Mouse (Mus musculus) liver, embryonic 14.5 days (tissue): ENCODE measurements around the gene Mecp2. TPM values are rescaled to one million over a fixed set of nuclear protein-coding genes. Genes with fewer than 3 reads are reported as not detected.

Experiments
- ATAC-seq: fragments of 200-750 bp; cut with Nextera tagmentation; 2 replicates; pipeline ENCODE4 v1.8.0; 2017; ENCODE audit warnings: moderate number of reproducible peaks, mild to moderate bottlenecking, moderate library complexity; ENCODE audit not compliant: insufficient read depth
- DNase-seq, 3 experiments: peaks; one replicate each; pipeline ENCODE4 v3.0.0-alpha.2; 2012 to 2013; ENCODE audit warnings: low read depth in 3 of 3, low spot score in 3 of 3
- H3K27ac ChIP-seq: fragments of 300-500 bp; sonication (generic); 2 replicates; pipeline ENCODE4 v1.5.1; 2014; ENCODE audit warnings: moderate library complexity, mild to moderate bottlenecking, control low read depth, inconsistent platforms
- H3K27me3 ChIP-seq: fragments of 300-500 bp; sonication (generic); 2 replicates; pipeline ENCODE4 v1.6.1; 2014; ENCODE audit warnings: mild to moderate bottlenecking, low read length, moderate library complexity; ENCODE audit not compliant: control insufficient read depth, insufficient read depth
- H3K36me3 ChIP-seq: fragments of 300-500 bp; sonication (generic); replicated peaks from 2 replicates; pipeline ENCODE4 v1.6.1; 2014; ENCODE audit warnings: low read depth; ENCODE audit not compliant: control insufficient read depth, insufficient read depth
- H3K4me1 ChIP-seq, 2 experiments: fragments of 200-500 bp in 1 of 2; fragments of 300-500 bp in 1 of 2; sonication (generic) in 1 of 2; replicated peaks; 2 replicates each; pipeline ENCODE4 v1.6.1; 2012 to 2014; ENCODE audit warnings: antibody characterized with exemption in 1 of 2, inconsistent platforms in 1 of 2, low read length in 1 of 2; ENCODE audit not compliant: control insufficient read depth in 2 of 2, insufficient read depth in 2 of 2
- H3K4me2 ChIP-seq: fragments of 300-500 bp; sonication (generic); 2 replicates; pipeline ENCODE4 v1.6.1; 2014; ENCODE audit warnings: low read depth, mild to moderate bottlenecking, control low read depth, moderate library complexity
- H3K4me3 ChIP-seq, 2 experiments: fragments of 200-500 bp in 1 of 2; fragments of 300-500 bp in 1 of 2; sonication (generic) in 1 of 2; 2 replicates each; pipeline ENCODE4 v1.5.1; 2012 to 2014; ENCODE audit warnings: low read depth in 2 of 2, low read length in 2 of 2, mild to moderate bottlenecking in 2 of 2, control low read depth in 1 of 2, inconsistent platforms in 1 of 2, moderate library complexity in 1 of 2; ENCODE audit not compliant: insufficient read depth in 1 of 2
- H3K9ac ChIP-seq: fragments of 300-500 bp; sonication (generic); replicated peaks from 2 replicates; pipeline ENCODE4 v1.6.1; 2014; ENCODE audit warnings: mild to moderate bottlenecking, control low read depth, moderate library complexity
- H3K9me3 ChIP-seq: fragments of 300-500 bp; sonication (generic); 2 replicates; pipeline ENCODE4 v1.6.1; 2016; ENCODE audit warnings: low read length, mixed read lengths; ENCODE audit not compliant: control insufficient read depth
- CTCF ChIP-seq: IDR thresholded peaks from 2 replicates; pipeline ENCODE4 v1.5.1; 2016; ENCODE audit warnings: antibody characterized with exemption, low read depth, control low read depth
- EP300 ChIP-seq: IDR thresholded peaks from 2 replicates; pipeline ENCODE4 v1.6.1; 2016; ENCODE audit warnings: antibody characterized with exemption, low read depth
- WGBS: fragments of 180-500 bp; shearing (Covaris S2); extraction: QIAGEN DNeasy Blood & Tissue Kit; methylation state at CpG from one replicate; pipeline ENCODE4 v1.1.7; 2014; ENCODE audit not compliant: insufficient replicate concordance; 5-methylcytosine and 5-hydroxymethylcytosine counted together
- microRNA counts: library from miRNA; unstranded; fragments of <30 nt; microRNA quantifications from one replicate; lab custom pipeline; 2016
- microRNA-seq: library from miRNA; unstranded; fragments of <30 nt; microRNA quantifications from one replicate; pipeline ENCODE4, GENCODE M21; 2016
- polyA plus RNA-seq, 2 experiments: library from polyadenylated mRNA; depleted of rRNA in 1 of 2; stranded (reverse) in 1 of 2; unstranded in 1 of 2; fragments of >200 nt; fragmentation: Nextera tagmentation in 1 of 2; extraction: Ambion mirVana in 1 of 2; gene quantifications; 2 replicates each; pipeline versions ENCODE4 v1.2.1 to v1.2.3; 2012 to 2014

Gene Mecp2
- polyA plus RNA-seq, 2 experiments = 3.2 to 4.4 TPM

DNA sequence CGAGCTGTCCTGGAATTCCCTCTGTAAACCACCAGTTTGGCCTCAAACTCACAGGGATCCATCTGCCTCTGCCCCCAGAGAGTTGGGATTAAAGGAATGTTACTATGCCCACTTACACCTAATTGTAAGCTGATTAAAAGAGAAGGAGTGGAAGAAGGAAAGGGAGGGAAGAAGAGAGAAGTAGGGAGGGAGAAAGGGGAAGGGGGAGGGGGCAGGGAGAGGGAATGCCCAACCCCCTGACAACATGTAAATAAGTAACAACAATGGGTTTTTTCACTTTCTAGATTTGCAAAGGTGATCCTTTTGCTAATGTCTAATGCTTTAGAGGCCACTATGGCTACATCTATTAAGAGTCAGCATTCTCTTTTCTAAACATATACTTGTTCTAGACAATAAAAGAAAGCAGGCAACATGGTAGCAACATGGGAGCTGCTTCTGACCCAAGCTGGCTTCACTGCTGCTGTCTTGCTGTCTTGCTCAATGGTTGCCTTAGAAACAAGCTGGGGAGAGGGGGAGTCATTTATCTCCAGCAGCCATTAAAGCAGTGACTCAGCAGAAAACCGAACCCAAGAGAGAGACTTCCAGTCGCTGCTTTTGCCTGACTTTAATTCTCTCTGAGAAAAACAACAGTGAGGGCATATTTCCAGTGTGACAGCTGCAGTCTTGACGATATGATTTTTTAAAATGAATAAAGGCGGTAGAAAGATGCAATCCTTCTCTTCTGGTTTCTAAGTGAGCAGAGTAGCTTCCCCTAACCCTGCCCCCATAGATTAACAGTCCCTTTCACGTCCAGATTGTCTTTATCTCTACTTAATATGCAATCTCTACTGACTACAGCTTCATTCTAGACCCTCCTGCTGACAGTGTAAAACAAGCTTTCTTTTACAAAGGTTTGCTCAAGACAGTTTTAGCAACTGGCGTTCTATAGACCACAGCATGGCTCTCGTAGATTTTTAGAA lies 136.0 kb downstream of the Mecp2 start:
- TF ChIP-seq CTCF (no peak), EP300 (peak; percentile 71)
- ATAC-seq = peak; percentile 93
- Histone ChIP-seq H3K4me3 (no peak overlapping the region), H3K9ac (peak overlapping the region; percentile 51), H3K9me3 (no peaks in the 10 kb centered on the region), H3K4me1 (peaks cover 16 to 28% of the 10 kb centered on the region in 2 experiments), H3K36me3 (no peaks in the 10 kb centered on the region), H3K27me3 (no peaks in the 10 kb centered on the region), H3K4me2 (peak overlapping the region; percentile 62), H3K27ac (peak overlapping the region; percentile 91)
- WGBS = 11% methylated on average over 8 of the region's 8 CpGs
- peak; percentile 82 to 87 (median 83) for DNase-seq

- DNase-seq = no peak
- ATAC-seq = no peak
- no peaks in the 10 kb centered on the region for H3K27me3 ChIP-seq
- H3K36me3 ChIP-seq = no peaks in the 10 kb centered on the region
- H3K27ac ChIP-seq = no peak overlapping the region
- H3K4me2 ChIP-seq = no peak overlapping the region
- H3K9ac ChIP-seq = no peak overlapping the region
- 47% methylated on average over 1 of the region's 1 CpGs for WGBS
- no peaks in the 10 kb centered on the region for H3K9me3 ChIP-seq
- no peaks in the 10 kb centered on the region for H3K4me1 ChIP-seq
- no peak overlapping the region for H3K4me3 ChIP-seq
- TF ChIP-seq EP300 = no peak
- TF ChIP-seq CTCF = no peak
Measured at GRCm38 (mm10) chrX:73977783-73978182, 157.4 kb downstream of the Mecp2 start.

MicroRNA genes within 50 kb of the gene (microRNA counts, 519-probe panel; counts per million panel counts)
- microRNA mmu-miR-718 (lab: Ali Mortazavi, UCI) = 69.9 counts per million

Small RNA genes within 50 kb of the gene (microRNA-seq; reads per million reads assigned to microRNA genes)
- 4.6 reads per million, percentile 4 among the genes with 10 or more reads in this experiment for gene Mir5132
- 1.7 reads per million for gene Mir718

Other genes starting within 250 kb of the Mecp2 start
- 0.01 TPM in 1 of 2 replicates, not detected in the other for gene Avpr2, start 243.3 kb downstream of the Mecp2 start, polyA plus RNA-seq (2012; rRNA removed)
- not detected in 2 replicates for gene Avpr2, start 243.3 kb downstream of the Mecp2 start, polyA plus RNA-seq (2014; fragmentation: Nextera tagmentation; extraction: Ambion mirVana)
- 0.18 and 0.47 TPM in 2 replicates for gene L1cam, start 239.3 kb downstream of the Mecp2 start, polyA plus RNA-seq (2012; rRNA removed)
- gene L1cam, start 239.3 kb downstream of the Mecp2 start, polyA plus RNA-seq (2014; fragmentation: Nextera tagmentation; extraction: Ambion mirVana) = 0.16 and 0.20 TPM in 2 replicates
- gene Arhgap4, start 213.5 kb downstream of the Mecp2 start, polyA plus RNA-seq (2012; rRNA removed) = 7.2 and 7.8 TPM in 2 replicates
- gene Arhgap4, start 213.5 kb downstream of the Mecp2 start, polyA plus RNA-seq (2014; fragmentation: Nextera tagmentation; extraction: Ambion mirVana) = 3.5 and 4.9 TPM in 2 replicates
- gene Naa10, start 213.4 kb downstream of the Mecp2 start, polyA plus RNA-seq (2012; rRNA removed) = 64.1 and 73.0 TPM in 2 replicates
- 81.1 and 81.3 TPM in 2 replicates for gene Naa10, start 213.4 kb downstream of the Mecp2 start, polyA plus RNA-seq (2014; fragmentation: Nextera tagmentation; extraction: Ambion mirVana)
- 7.3 and 10.4 TPM in 2 replicates for gene Renbp, start 204.5 kb downstream of the Mecp2 start, polyA plus RNA-seq (2012; rRNA removed)
- 13.7 and 14.8 TPM in 2 replicates for gene Renbp, start 204.5 kb downstream of the Mecp2 start, polyA plus RNA-seq (2014; fragmentation: Nextera tagmentation; extraction: Ambion mirVana)
- gene Hcfc1, start 169.0 kb downstream of the Mecp2 start, polyA plus RNA-seq (2012; rRNA removed) = 28.9 and 33.2 TPM in 2 replicates
- 35.1 and 42.8 TPM in 2 replicates for gene Hcfc1, start 169.0 kb downstream of the Mecp2 start, polyA plus RNA-seq (2014; fragmentation: Nextera tagmentation; extraction: Ambion mirVana)
- gene Irak1, start 111.4 kb downstream of the Mecp2 start, polyA plus RNA-seq (2012; rRNA removed) = 19.9 and 20.2 TPM in 2 replicates
- gene Irak1, start 111.4 kb downstream of the Mecp2 start, polyA plus RNA-seq (2014; fragmentation: Nextera tagmentation; extraction: Ambion mirVana) = 15.5 and 17.0 TPM in 2 replicates
- not detected in 2 replicates for gene Opn1mw, start 7.9 kb downstream of the Mecp2 start, polyA plus RNA-seq (2012; rRNA removed)
- not detected in 2 replicates for gene Opn1mw, start 7.9 kb downstream of the Mecp2 start, polyA plus RNA-seq (2014; fragmentation: Nextera tagmentation; extraction: Ambion mirVana)
- not detected in 2 replicates for gene Tex28, start 32.5 kb upstream of the Mecp2 start, polyA plus RNA-seq (2012; rRNA removed)
- not detected in 2 replicates for gene Tex28, start 32.5 kb upstream of the Mecp2 start, polyA plus RNA-seq (2014; fragmentation: Nextera tagmentation; extraction: Ambion mirVana)
- not detected in 2 replicates for gene Tktl1, start 41.9 kb upstream of the Mecp2 start, polyA plus RNA-seq (2012; rRNA removed)
- not detected in 2 replicates for gene Tktl1, start 41.9 kb upstream of the Mecp2 start, polyA plus RNA-seq (2014; fragmentation: Nextera tagmentation; extraction: Ambion mirVana)
- gene Flna, start 114.5 kb upstream of the Mecp2 start, polyA plus RNA-seq (2012; rRNA removed) = 56.3 and 69.6 TPM in 2 replicates
- 36.6 and 39.2 TPM in 2 replicates for gene Flna, start 114.5 kb upstream of the Mecp2 start, polyA plus RNA-seq (2014; fragmentation: Nextera tagmentation; extraction: Ambion mirVana)
- gene Emd, start 119.3 kb upstream of the Mecp2 start, polyA plus RNA-seq (2012; rRNA removed) = 27.3 and 43.6 TPM in 2 replicates
- 9.4 and 11.1 TPM in 2 replicates for gene Emd, start 119.3 kb upstream of the Mecp2 start, polyA plus RNA-seq (2014; fragmentation: Nextera tagmentation; extraction: Ambion mirVana)
- 942 and 1,216 TPM in 2 replicates for gene Rpl10, start 135.4 kb upstream of the Mecp2 start, polyA plus RNA-seq (2012; rRNA removed)
- gene Rpl10, start 135.4 kb upstream of the Mecp2 start, polyA plus RNA-seq (2014; fragmentation: Nextera tagmentation; extraction: Ambion mirVana) = 522 and 532 TPM in 2 replicates
- gene Taz, start 146.5 kb upstream of the Mecp2 start, polyA plus RNA-seq (2012; rRNA removed) = 16.1 and 18.7 TPM in 2 replicates
- gene Taz, start 146.5 kb upstream of the Mecp2 start, polyA plus RNA-seq (2014; fragmentation: Nextera tagmentation; extraction: Ambion mirVana) = 18.7 and 21.6 TPM in 2 replicates
- 19.5 and 22.6 TPM in 2 replicates for gene Dnase1l1, start 147.0 kb upstream of the Mecp2 start, polyA plus RNA-seq (2012; rRNA removed)
- gene Dnase1l1, start 147.0 kb upstream of the Mecp2 start, polyA plus RNA-seq (2014; fragmentation: Nextera tagmentation; extraction: Ambion mirVana) = 20.9 and 23.8 TPM in 2 replicates
- 64.7 and 69.6 TPM in 2 replicates for gene Atp6ap1, start 161.7 kb upstream of the Mecp2 start, polyA plus RNA-seq (2012; rRNA removed)
- 54.1 and 60.6 TPM in 2 replicates for gene Atp6ap1, start 161.7 kb upstream of the Mecp2 start, polyA plus RNA-seq (2014; fragmentation: Nextera tagmentation; extraction: Ambion mirVana)
- 95.0 and 105 TPM in 2 replicates for gene Gdi1, start 169.6 kb upstream of the Mecp2 start, polyA plus RNA-seq (2012; rRNA removed)
- 31.9 and 35.5 TPM in 2 replicates for gene Gdi1, start 169.6 kb upstream of the Mecp2 start, polyA plus RNA-seq (2014; fragmentation: Nextera tagmentation; extraction: Ambion mirVana)
- gene Fam50a, start 177.7 kb upstream of the Mecp2 start, polyA plus RNA-seq (2012; rRNA removed) = 8.2 and 21.3 TPM in 2 replicates
- gene Fam50a, start 177.7 kb upstream of the Mecp2 start, polyA plus RNA-seq (2014; fragmentation: Nextera tagmentation; extraction: Ambion mirVana) = 20.7 and 26.4 TPM in 2 replicates
- 2.9 and 3.9 TPM in 2 replicates for gene Plxna3, start 193.7 kb upstream of the Mecp2 start, polyA plus RNA-seq (2012; rRNA removed)
- gene Plxna3, start 193.7 kb upstream of the Mecp2 start, polyA plus RNA-seq (2014; fragmentation: Nextera tagmentation; extraction: Ambion mirVana) = 0.51 and 1.0 TPM in 2 replicates
- gene Lage3, start 218.3 kb upstream of the Mecp2 start, polyA plus RNA-seq (2012; rRNA removed) = 51.9 and 55.2 TPM in 2 replicates
- 56.1 and 57.5 TPM in 2 replicates for gene Lage3, start 218.3 kb upstream of the Mecp2 start, polyA plus RNA-seq (2014; fragmentation: Nextera tagmentation; extraction: Ambion mirVana)
- gene Ubl4a, start 237.9 kb upstream of the Mecp2 start, polyA plus RNA-seq (2012; rRNA removed) = 19.2 and 19.7 TPM in 2 replicates
- 45.5 and 49.1 TPM in 2 replicates for gene Ubl4a, start 237.9 kb upstream of the Mecp2 start, polyA plus RNA-seq (2014; fragmentation: Nextera tagmentation; extraction: Ambion mirVana)
- gene Slc10a3, start 238.0 kb upstream of the Mecp2 start, polyA plus RNA-seq (2012; rRNA removed) = 4.5 and 5.1 TPM in 2 replicates
- gene Slc10a3, start 238.0 kb upstream of the Mecp2 start, polyA plus RNA-seq (2014; fragmentation: Nextera tagmentation; extraction: Ambion mirVana) = 6.5 and 6.9 TPM in 2 replicates